Mouse (Mus musculus) ES-Bruce4 (cell line): ENCODE data around the gene Arcn1.

Experiments used
- CTCF ChIP-seq: IDR thresholded peaks from one replicate; pipeline ENCODE4 v1.8.1; 2011; ENCODE audit warnings: low read depth, low read length
- EP300 ChIP-seq: IDR thresholded peaks from 2 replicates; pipeline ENCODE4 v1.6.1; 2011; ENCODE audit warnings: low read depth, low read length; ENCODE audit not compliant: insufficient read depth
- POLR2A ChIP-seq: IDR thresholded peaks from one replicate; pipeline ENCODE4 v1.8.1; 2011; ENCODE audit warnings: low read length; ENCODE audit not compliant: insufficient read depth

DNA sequence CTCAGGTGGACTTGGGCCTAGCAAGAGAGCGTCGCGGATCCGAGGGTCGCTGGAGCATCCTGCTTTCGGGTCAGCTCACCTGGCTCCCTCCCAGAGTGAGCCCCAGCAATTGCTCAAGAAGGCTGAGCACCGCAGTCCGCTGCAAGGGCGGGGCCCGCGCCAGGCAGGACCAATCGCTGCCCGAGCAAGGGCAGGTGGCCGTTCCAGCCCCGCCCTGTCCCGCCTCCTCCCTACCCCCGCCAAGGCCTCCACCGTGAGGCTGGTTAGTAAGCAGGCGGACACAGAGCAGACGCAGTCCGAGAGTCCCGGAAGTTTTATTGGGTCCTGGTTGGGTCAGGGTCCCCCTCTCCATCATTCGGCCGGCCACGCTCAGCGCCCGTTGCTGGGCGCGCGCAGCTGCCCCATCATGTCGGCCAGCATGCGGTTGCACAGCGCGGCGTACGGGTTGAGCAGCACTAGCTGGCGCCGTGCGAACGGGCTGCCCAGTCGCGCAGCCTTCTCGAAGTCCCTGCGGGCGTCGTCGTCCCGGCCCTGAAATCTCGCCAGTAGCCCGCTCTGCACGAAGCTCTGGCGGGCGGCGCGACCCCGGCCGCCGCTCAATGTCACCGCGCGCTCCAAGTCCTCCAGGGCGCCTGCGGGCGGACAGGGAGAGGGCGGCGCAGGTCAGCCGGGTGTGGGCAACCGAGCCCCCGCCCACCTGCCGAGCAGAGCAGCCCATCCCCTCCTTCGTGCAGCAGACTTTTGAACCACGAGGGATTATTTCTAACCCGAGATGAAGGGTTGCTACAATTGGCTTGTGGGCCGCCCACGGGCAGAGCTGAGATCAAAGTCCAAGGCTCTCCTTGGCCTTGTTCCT lies 31.7 kb upstream of the Arcn1 start, which contains the start of gene Tmem25:
- TF ChIP-seq CTCF = no peak
- peak; percentile 43 for TF ChIP-seq POLR2A
- TF ChIP-seq EP300 = no peak
